Mouse (Mus musculus): ENCODE measurements at regions not wholly inside any gene's neighbourhood (a gene's known extent, or its start where the extent isn't known, plus 50 kb on each side); places are given as distances from the start of the nearest gene placed in this dataset.

DNA sequence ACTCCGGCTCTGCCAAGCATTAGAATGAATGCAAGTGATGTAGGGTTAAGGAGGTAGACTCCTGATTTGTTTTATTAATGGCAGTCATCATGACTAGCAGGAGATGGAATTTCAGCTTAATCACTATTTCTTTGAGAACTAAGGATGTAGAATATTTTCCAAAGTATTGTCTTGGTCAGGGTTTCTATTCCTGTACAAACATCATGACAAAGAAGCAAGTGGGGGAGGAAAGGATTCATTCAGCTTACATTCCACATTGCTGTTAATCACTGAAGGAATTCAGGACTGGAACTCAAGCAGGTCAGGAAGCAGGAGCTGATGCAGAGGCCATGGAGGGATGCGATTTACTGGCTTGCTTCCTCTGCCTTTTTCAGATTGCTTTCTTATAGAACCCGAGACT lies 195.4 kb upstream of the Tmem72 start:
- 83% methylated on average over 3 of the region's 3 CpGs for WGBS

DNA sequence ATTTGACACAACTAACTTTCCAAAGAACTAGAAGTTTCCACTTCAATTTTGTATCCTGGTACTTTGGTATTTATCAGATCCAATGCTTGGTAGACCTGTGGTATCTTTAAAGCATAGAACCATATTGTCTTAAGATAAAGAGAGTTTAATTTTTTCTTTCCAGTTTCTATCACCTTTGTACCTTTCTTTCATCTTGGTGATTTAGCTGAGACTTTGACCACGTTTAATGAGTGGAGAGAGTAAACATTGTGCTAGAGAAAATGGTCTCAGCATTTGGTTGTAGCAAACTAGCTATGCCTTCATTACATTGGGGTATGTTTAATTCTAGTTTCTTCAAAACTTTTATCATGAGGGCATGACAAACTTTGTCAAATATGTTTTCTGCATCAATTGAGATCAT lies 197.4 kb upstream of the Tmem72 start:
- ATAC-seq: peak; percentile 78
- no peak for TF ChIP-seq CTCF (IDR thresholded peaks at IDR 0.05; ENCODE audit: low read depth)
- Histone ChIP-seq H3K4me1 (replicated peaks; ENCODE audit: control insufficient read depth, insufficient read depth, low read length) (no peaks in the 10 kb centered on the region), H3K9me3 (ENCODE audit: control insufficient read depth) (no peaks in the 10 kb centered on the region), H3K9ac (ENCODE audit: low read depth, low read length) (no peak overlapping the region), H3K4me3 (ENCODE audit: low read depth, low read length) (no peak overlapping the region), H3K27me3 (replicated peaks; ENCODE audit: control insufficient read depth, insufficient read depth, low read length) (no peaks in the 10 kb centered on the region), H3K27ac (ENCODE audit: low read depth, low read length) (no peak overlapping the region), H3K4me2 (replicated peaks; ENCODE audit: low read depth) (no peak overlapping the region), H3K36me3 (ENCODE audit: control insufficient read depth, insufficient read depth) (no peaks in the 10 kb centered on the region)
- WGBS: 32% methylated on average over 1 of the region's 1 CpGs

More for the DNA sequence above, 195.4 kb upstream of the Tmem72 start:
- no peaks in the 10 kb centered on the region for H3K27me3 ChIP-seq (replicated peaks; ENCODE audit: control insufficient read depth, insufficient read depth, low read length)
- TF ChIP-seq CTCF (IDR thresholded peaks at IDR 0.05; ENCODE audit: low read depth): no peak
- H3K27ac ChIP-seq (ENCODE audit: low read depth, low read length): no peak overlapping the region
- H3K9ac ChIP-seq (ENCODE audit: low read depth, low read length): no peak overlapping the region
- H3K4me3 ChIP-seq (ENCODE audit: low read depth, low read length): no peak overlapping the region
- no peaks in the 10 kb centered on the region for H3K4me1 ChIP-seq (replicated peaks; ENCODE audit: control insufficient read depth, insufficient read depth, low read length)
- no peaks in the 10 kb centered on the region for H3K36me3 ChIP-seq (ENCODE audit: control insufficient read depth, insufficient read depth)
- ATAC-seq: no peak
- no peaks in the 10 kb centered on the region for H3K9me3 ChIP-seq (ENCODE audit: control insufficient read depth)
- H3K4me2 ChIP-seq (replicated peaks; ENCODE audit: low read depth): no peak overlapping the region

DNA sequence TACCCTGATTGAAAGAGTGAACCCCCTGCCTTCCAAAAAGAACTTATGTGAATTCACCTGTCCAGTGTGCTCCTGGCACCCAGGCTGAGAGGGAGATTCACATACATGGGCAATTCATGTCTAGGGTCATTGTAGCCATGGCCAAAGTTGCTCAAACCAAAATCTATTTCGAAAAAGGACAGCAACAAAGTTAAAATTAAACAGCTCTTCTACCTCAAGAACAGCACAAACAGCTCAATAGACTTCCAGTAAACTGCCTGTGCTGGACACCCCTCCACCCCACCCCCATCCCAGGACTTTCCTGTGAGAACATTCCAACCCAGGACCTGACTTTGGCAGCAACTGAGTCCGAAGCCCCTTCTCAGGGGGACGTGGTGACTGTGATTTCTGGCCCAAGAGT lies 218.3 kb upstream of the Tmem72 start:
- Histone ChIP-seq H3K4me2 (replicated peaks; ENCODE audit: low read depth) (no peak overlapping the region), H3K36me3 (ENCODE audit: control insufficient read depth, insufficient read depth) (no peaks in the 10 kb centered on the region), H3K27ac (ENCODE audit: low read depth, low read length) (no peak overlapping the region), H3K9me3 (ENCODE audit: control insufficient read depth) (no peaks in the 10 kb centered on the region), H3K4me3 (ENCODE audit: low read depth, low read length) (no peak overlapping the region), H3K4me1 (replicated peaks; ENCODE audit: control insufficient read depth, insufficient read depth, low read length) (no peaks in the 10 kb centered on the region), H3K27me3 (replicated peaks; ENCODE audit: control insufficient read depth, insufficient read depth, low read length) (no peaks in the 10 kb centered on the region), H3K9ac (ENCODE audit: low read depth, low read length) (no peak overlapping the region)
- 84% methylated on average over 3 of the region's 3 CpGs for WGBS
- no peak for TF ChIP-seq CTCF (IDR thresholded peaks at IDR 0.05; ENCODE audit: low read depth)
- no peak for ATAC-seq

DNA sequence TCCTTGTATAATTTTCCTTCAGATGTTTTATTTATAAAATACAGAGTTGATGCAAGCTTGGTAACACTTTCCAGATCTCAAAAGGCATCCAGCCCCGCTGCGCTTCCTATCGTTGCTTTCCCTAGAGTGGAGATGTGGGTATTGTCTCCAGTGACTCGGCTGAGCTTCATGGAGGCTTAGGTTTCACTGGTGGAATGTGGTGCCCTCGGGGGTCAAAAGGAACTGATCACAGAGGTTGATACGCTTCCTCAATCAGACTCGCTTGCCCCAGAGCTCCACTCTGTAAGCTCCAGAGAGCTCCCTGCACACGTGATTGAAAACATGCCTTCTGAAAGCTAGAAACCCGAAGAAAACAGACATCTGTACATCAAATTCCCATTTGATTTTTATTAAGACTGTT lies 224.9 kb upstream of the Tmem72 start:
- Histone ChIP-seq H3K27me3 (replicated peaks; ENCODE audit: control insufficient read depth, insufficient read depth, low read length) (no peaks in the 10 kb centered on the region), H3K36me3 (ENCODE audit: control insufficient read depth, insufficient read depth) (no peaks in the 10 kb centered on the region), H3K4me3 (ENCODE audit: low read depth, low read length) (no peak overlapping the region), H3K9ac (ENCODE audit: low read depth, low read length) (no peak overlapping the region), H3K4me1 (replicated peaks; ENCODE audit: control insufficient read depth, insufficient read depth, low read length) (no peaks in the 10 kb centered on the region), H3K9me3 (ENCODE audit: control insufficient read depth) (no peaks in the 10 kb centered on the region), H3K4me2 (replicated peaks; ENCODE audit: low read depth) (no peak overlapping the region), H3K27ac (ENCODE audit: low read depth, low read length) (no peak overlapping the region)
- no peak for TF ChIP-seq CTCF (IDR thresholded peaks at IDR 0.05; ENCODE audit: low read depth)
- WGBS: 72% methylated on average over 9 of the region's 9 CpGs
- no peak for ATAC-seq

DNA sequence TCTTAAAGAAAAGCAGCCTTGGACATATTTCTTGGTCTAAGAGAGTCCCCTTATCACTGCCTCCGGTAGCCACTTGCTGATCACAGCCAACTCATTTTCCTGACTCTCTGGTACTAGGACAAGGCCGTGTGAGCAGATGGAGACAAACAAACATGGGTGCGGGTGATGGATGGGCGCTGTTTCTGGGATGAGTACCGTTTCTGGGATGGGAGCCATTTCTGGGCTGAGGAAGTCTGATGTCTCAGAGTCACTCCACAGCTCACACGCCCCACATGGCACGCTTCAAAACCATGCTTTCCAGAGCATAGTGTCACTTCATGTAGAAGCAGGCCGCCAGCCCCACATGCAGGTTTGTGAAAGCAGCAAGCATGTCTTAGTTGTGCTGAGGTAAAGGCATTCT lies 225.6 kb upstream of the Cxcl12 start:
- ATAC-seq: no peak
- TF ChIP-seq CTCF (IDR thresholded peaks at IDR 0.05; ENCODE audit: low read depth): no peak
- Histone ChIP-seq H3K27me3 (replicated peaks; ENCODE audit: control insufficient read depth, insufficient read depth, low read length) (no peaks in the 10 kb centered on the region), H3K4me2 (replicated peaks; ENCODE audit: low read depth) (no peak overlapping the region), H3K36me3 (ENCODE audit: control insufficient read depth, insufficient read depth) (no peaks in the 10 kb centered on the region), H3K9me3 (ENCODE audit: control insufficient read depth) (no peaks in the 10 kb centered on the region), H3K4me3 (ENCODE audit: low read depth, low read length) (no peak overlapping the region), H3K4me1 (replicated peaks; ENCODE audit: control insufficient read depth, insufficient read depth, low read length) (no peaks in the 10 kb centered on the region), H3K27ac (ENCODE audit: low read depth, low read length) (no peak overlapping the region), H3K9ac (ENCODE audit: low read depth, low read length) (no peak overlapping the region)
- 75% methylated on average over 8 of the region's 8 CpGs for WGBS

DNA sequence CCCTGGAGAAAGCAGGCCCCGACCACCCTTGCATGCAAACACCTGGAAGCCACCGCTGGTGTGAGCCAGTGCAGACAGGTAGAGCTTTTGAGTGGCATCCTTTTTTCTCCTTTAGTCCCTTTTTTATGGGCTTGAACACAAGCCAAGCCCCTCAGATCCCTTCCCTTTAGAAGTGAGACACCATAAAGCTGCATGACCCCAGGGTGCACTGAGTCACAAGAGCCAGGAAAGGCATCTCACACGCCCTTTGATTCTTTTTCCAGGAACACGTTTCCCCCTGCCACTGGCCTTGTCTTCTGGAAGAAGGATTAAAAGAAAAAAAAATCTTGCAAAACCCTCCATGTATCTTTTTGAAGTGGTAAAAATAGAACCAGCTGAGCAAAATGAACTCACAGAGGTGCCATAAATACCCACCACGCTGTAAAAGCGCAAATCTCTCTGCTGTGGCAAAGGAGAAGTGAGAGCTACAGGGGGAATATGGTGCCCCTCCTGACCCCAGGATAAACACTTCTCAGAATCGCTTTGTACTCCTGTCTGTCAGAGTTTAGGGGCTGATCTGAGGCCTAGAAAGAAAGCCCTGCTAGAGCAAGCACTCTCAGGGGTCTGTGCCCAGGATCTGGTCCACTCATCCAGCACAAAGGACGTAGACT lies 222.1 kb upstream of the Cxcl12 start:
- Histone ChIP-seq H3K27ac (ENCODE audit: low read depth, low read length) (no peak overlapping the region), H3K36me3 (ENCODE audit: control insufficient read depth, insufficient read depth) (no peaks in the 10 kb centered on the region), H3K9ac (ENCODE audit: low read depth, low read length) (no peak overlapping the region), H3K4me1 (replicated peaks; ENCODE audit: control insufficient read depth, insufficient read depth, low read length) (no peaks in the 10 kb centered on the region), H3K9me3 (ENCODE audit: control insufficient read depth) (no peaks in the 10 kb centered on the region), H3K27me3 (replicated peaks; ENCODE audit: control insufficient read depth, insufficient read depth, low read length) (no peaks in the 10 kb centered on the region), H3K4me2 (replicated peaks; ENCODE audit: low read depth) (no peak overlapping the region), H3K4me3 (ENCODE audit: low read depth, low read length) (no peak overlapping the region)
- no peak for TF ChIP-seq CTCF (IDR thresholded peaks at IDR 0.05; ENCODE audit: low read depth)
- 30% methylated on average over 8 of the region's 8 CpGs for WGBS
- no peak for ATAC-seq

DNA sequence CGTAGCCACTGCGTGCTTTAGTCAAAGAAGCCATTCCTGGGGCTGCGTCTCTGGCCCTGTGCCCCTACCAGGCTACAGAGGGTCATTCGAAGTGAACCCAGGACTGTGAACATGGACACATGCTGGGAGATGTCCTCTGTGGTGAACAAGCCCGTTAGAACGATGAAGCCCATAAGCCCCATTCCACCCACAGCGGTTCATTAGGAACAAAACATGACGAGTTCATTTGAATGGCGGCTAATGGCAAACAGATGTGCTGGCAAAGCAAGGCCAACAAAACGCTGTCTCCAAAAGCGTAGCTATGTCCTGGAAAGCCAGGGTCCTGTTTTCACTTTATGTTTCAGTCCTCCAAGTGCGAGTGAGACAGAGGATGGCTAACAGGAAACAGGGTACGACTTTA lies 208.7 kb upstream of the Cxcl12 start:
- 89% methylated on average over 13 of the region's 13 CpGs for WGBS
- H3K4me2 ChIP-seq (replicated peaks; ENCODE audit: low read depth): no peak overlapping the region
- no peak overlapping the region for H3K9ac ChIP-seq (ENCODE audit: low read depth, low read length)
- ATAC-seq: no peak
- no peaks in the 10 kb centered on the region for H3K27me3 ChIP-seq (replicated peaks; ENCODE audit: control insufficient read depth, insufficient read depth, low read length)
- no peak overlapping the region for H3K27ac ChIP-seq (ENCODE audit: low read depth, low read length)
- no peak for TF ChIP-seq CTCF (IDR thresholded peaks at IDR 0.05; ENCODE audit: low read depth)
- H3K36me3 ChIP-seq (ENCODE audit: control insufficient read depth, insufficient read depth): no peaks in the 10 kb centered on the region
- no peak overlapping the region for H3K4me3 ChIP-seq (ENCODE audit: low read depth, low read length)
- no peaks in the 10 kb centered on the region for H3K9me3 ChIP-seq (ENCODE audit: control insufficient read depth)
- no peaks in the 10 kb centered on the region for H3K4me1 ChIP-seq (replicated peaks; ENCODE audit: control insufficient read depth, insufficient read depth, low read length)

Measured in intestine, postnatal 0 days (tissue).